Mouse (Mus musculus): ENCODE measurements at regions not wholly inside any gene's neighbourhood (a gene's known extent, or its start where the extent isn't known, plus 50 kb on each side); places are given as distances from the start of the nearest gene placed in this dataset.

GRCm38 (mm10) chr13:110584765-110585164, 189.9 kb downstream of the Plk2 start:
- no peak for DNase-seq (ENCODE audit: low spot score)

- no peak for DNase-seq (ENCODE audit: low spot score)
These were observed 199.8 kb downstream of the Plk2 start for GRCm38 (mm10) chr13:110594630-110595029.

- DNase-seq (ENCODE audit: low spot score): no peak
These were observed 204.8 kb downstream of the Plk2 start for GRCm38 (mm10) chr13:110599666-110600065.

GRCm38 (mm10) chr13:110600377-110600776, 205.5 kb downstream of the Plk2 start:
- DNase-seq (ENCODE audit: low spot score): no peak

GRCm38 (mm10) chr13:110601352-110601751, 206.5 kb downstream of the Plk2 start:
- DNase-seq (ENCODE audit: low spot score): no peak

- DNase-seq (ENCODE audit: low spot score): no peak
These were observed 207.0 kb downstream of the Plk2 start for GRCm38 (mm10) chr13:110601840-110602239.

GRCm38 (mm10) chr13:110602894-110603293, 208.0 kb downstream of the Plk2 start:
- DNase-seq (ENCODE audit: low spot score): no peak

GRCm38 (mm10) chr13:110619010-110619409, 224.2 kb downstream of the Plk2 start:
- peak; percentile 34 for DNase-seq (ENCODE audit: low spot score)

GRCm38 (mm10) chr13:110627136-110627535, 232.3 kb downstream of the Plk2 start:
- peak; percentile 40 for DNase-seq (ENCODE audit: low spot score)

GRCm38 (mm10) chr13:110627732-110628131, 232.9 kb downstream of the Plk2 start:
- DNase-seq (ENCODE audit: low spot score): peak; percentile 87

GRCm38 (mm10) chr13:110628201-110628600, 233.4 kb downstream of the Plk2 start:
- peak; percentile 47 for DNase-seq (ENCODE audit: low spot score)

- DNase-seq (ENCODE audit: low spot score): no peak
These were observed 238.5 kb downstream of the Plk2 start for GRCm38 (mm10) chr13:110633261-110633781.

GRCm38 (mm10) chr13:110633899-110634298, 239.1 kb downstream of the Plk2 start:
- no peak for DNase-seq (ENCODE audit: low spot score)

- DNase-seq (ENCODE audit: low spot score): no peak
These were observed 247.9 kb downstream of the Plk2 start for GRCm38 (mm10) chr13:110642792-110643191.

GRCm38 (mm10) chr13:110643198-110643896, 248.5 kb downstream of the Plk2 start:
- no peak for DNase-seq (ENCODE audit: low spot score)

- no peak for DNase-seq (ENCODE audit: low spot score)
These were observed 249.0 kb downstream of the Plk2 start for GRCm38 (mm10) chr13:110643897-110644213.

GRCm38 (mm10) chr13:110649378-110649777, 254.5 kb downstream of the Plk2 start:
- no peak for DNase-seq (ENCODE audit: low spot score)

- DNase-seq (ENCODE audit: low spot score): peak; percentile 46
These were observed 255.1 kb downstream of the Plk2 start for GRCm38 (mm10) chr13:110649870-110650497.

- DNase-seq (ENCODE audit: low spot score): no peak
These were observed 257.4 kb downstream of the Plk2 start for GRCm38 (mm10) chr13:110652201-110652600.

- no peak for DNase-seq (ENCODE audit: low spot score)
These were observed 270.4 kb downstream of the Plk2 start for GRCm38 (mm10) chr13:110665073-110665800.

GRCm38 (mm10) chr13:110667276-110667956, 272.6 kb downstream of the Plk2 start:
- no peak for DNase-seq (ENCODE audit: low spot score)

GRCm38 (mm10) chr13:110673536-110673935, 278.7 kb downstream of the Plk2 start:
- peak; percentile 62 for DNase-seq (ENCODE audit: low spot score)
